ENCODE assay signal across 17 mouse cellular contexts in the genomic region with DNA sequence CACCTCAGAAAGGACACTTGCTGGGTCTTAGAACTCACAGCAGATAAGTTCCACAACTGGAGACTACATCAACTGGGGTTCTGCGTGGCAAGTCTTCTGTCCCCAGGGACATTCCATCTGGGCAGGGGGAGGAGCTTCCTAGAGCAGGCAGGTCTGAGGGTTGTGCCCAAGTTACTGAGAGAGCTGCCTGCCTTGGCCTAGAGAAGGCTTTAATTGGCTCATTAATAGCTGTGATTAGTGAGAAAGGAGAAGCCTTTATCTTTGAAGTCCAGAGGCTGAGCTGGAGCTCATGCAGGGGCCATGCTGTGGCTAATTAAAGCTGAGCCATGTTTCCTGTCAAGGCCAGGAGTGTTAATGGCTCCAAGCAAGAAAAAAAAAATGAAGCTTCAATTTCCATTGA. TPM values are rescaled to one million over a fixed set of nuclear protein-coding genes. Genes with fewer than 3 reads are reported as not detected.
A peak's percentile ranks its signal among the peaks of the same experiment; 100 is the strongest.
DNase-seq lines count a peak whose midpoint lies in the region; ATAC-seq and TF ChIP-seq lines count a peak whose summit lies in the region.
"Had no signal": no experiment of that assay in that cellular context is flagged by ENCODE, and none has a peak within 500 bp of the region (broad histone marks: within the 10 kb centered on the region; RNA-seq: fewer than 3 reads in every experiment).

No protein-coding gene starts in this region.

- no peak for TF ChIP-seq CTCF in intestine, postnatal 0 days (IDR thresholded peaks at IDR 0.05; ENCODE audit: low read depth)

- no peaks in the 10 kb centered on the region for H3K36me3 ChIP-seq in intestine, embryonic 14.5 days (ENCODE audit: control insufficient read depth, insufficient read depth, low read length)
- no peaks in the 10 kb centered on the region for H3K36me3 ChIP-seq in intestine, postnatal 0 days (ENCODE audit: control insufficient read depth, insufficient read depth)
- H3K36me3 ChIP-seq in forebrain, embryonic 11.5 days (ENCODE audit: control insufficient read depth, insufficient read depth, low read length), result no peaks in the 10 kb centered on the region
- H3K36me3 ChIP-seq in forebrain, embryonic 13.5 days (ENCODE audit: poor library complexity, severe bottlenecking), result no peaks in the 10 kb centered on the region
- H3K36me3 ChIP-seq in midbrain, embryonic 13.5 days, result no peaks in the 10 kb centered on the region
- H3K36me3 ChIP-seq: embryonic facial prominence, embryonic 10.5 days; heart, embryonic 12.5 days; liver, embryonic 12.5 days; lung, embryonic 15.5 days had no signal

- no peak overlapping the region for H3K4me3 ChIP-seq in intestine, embryonic 14.5 days (ENCODE audit: low read depth, low read length)
- H3K4me3 ChIP-seq in intestine, postnatal 0 days (ENCODE audit: low read depth, low read length), result no peak overlapping the region
- no peak overlapping the region for H3K4me3 ChIP-seq in forebrain, embryonic 11.5 days (ENCODE audit: low read depth, low read length)
- no peak overlapping the region for H3K4me3 ChIP-seq in forebrain, embryonic 13.5 days
- no peak overlapping the region for H3K4me3 ChIP-seq in midbrain, embryonic 13.5 days (replicated peaks)
- H3K4me3 ChIP-seq: embryonic facial prominence, embryonic 10.5 days; heart, embryonic 12.5 days; liver, embryonic 12.5 days; lung, embryonic 15.5 days had no signal

- 30% methylated on average over 1 of the region's 1 CpGs for WGBS in intestine, embryonic 14.5 days
- WGBS in intestine, postnatal 0 days, result 27% methylated on average over 1 of the region's 1 CpGs
- 13% methylated on average over 1 of the region's 1 CpGs for WGBS in forebrain, embryonic 11.5 days
- WGBS in forebrain, embryonic 13.5 days, result 7% methylated on average over 1 of the region's 1 CpGs
- 17% methylated on average over 1 of the region's 1 CpGs for WGBS in midbrain, embryonic 13.5 days

- H3K9me3 ChIP-seq in intestine, embryonic 14.5 days (ENCODE audit: control insufficient read depth, low read length), result no peaks in the 10 kb centered on the region
- no peaks in the 10 kb centered on the region for H3K9me3 ChIP-seq in intestine, postnatal 0 days (ENCODE audit: control insufficient read depth)
- no peaks in the 10 kb centered on the region for H3K9me3 ChIP-seq in forebrain, embryonic 11.5 days (ENCODE audit: control insufficient read depth, low read length)
- no peaks in the 10 kb centered on the region for H3K9me3 ChIP-seq in forebrain, embryonic 13.5 days (replicated peaks)
- no peaks in the 10 kb centered on the region for H3K9me3 ChIP-seq in midbrain, embryonic 13.5 days
- H3K9me3 ChIP-seq: embryonic facial prominence, embryonic 10.5 days; heart, embryonic 12.5 days; liver, embryonic 12.5 days; lung, embryonic 15.5 days had no signal

- no peaks in the 10 kb centered on the region for H3K4me1 ChIP-seq in intestine, embryonic 14.5 days (replicated peaks; ENCODE audit: control insufficient read depth, insufficient read depth, low read length)
- no peaks in the 10 kb centered on the region for H3K4me1 ChIP-seq in intestine, postnatal 0 days (replicated peaks; ENCODE audit: control insufficient read depth, insufficient read depth, low read length)
- H3K4me1 ChIP-seq in forebrain, embryonic 11.5 days (replicated peaks; ENCODE audit: control insufficient read depth, insufficient read depth, low read length), result peaks cover 4% of the 10 kb centered on the region; the same call in 1 of the 2 replicates
- peaks cover 13% of the 10 kb centered on the region for H3K4me1 ChIP-seq in forebrain, embryonic 13.5 days
- H3K4me1 ChIP-seq in midbrain, embryonic 13.5 days (replicated peaks), result peaks cover 10% of the 10 kb centered on the region
- H3K4me1 ChIP-seq: liver, embryonic 12.5 days had no signal

- no peak overlapping the region for H3K4me2 ChIP-seq in intestine, embryonic 14.5 days (ENCODE audit: low read length)
- no peak overlapping the region for H3K4me2 ChIP-seq in intestine, postnatal 0 days (replicated peaks; ENCODE audit: low read depth)
- no peak overlapping the region for H3K4me2 ChIP-seq in forebrain, embryonic 11.5 days (ENCODE audit: low read depth, low read length, severe bottlenecking)
- no peak overlapping the region for H3K4me2 ChIP-seq in forebrain, embryonic 13.5 days
- no peak overlapping the region for H3K4me2 ChIP-seq in midbrain, embryonic 13.5 days (replicated peaks)
- H3K4me2 ChIP-seq: heart, embryonic 12.5 days; liver, embryonic 12.5 days; lung, embryonic 15.5 days had no signal

- no peak overlapping the region for H3K27ac ChIP-seq in intestine, embryonic 14.5 days (ENCODE audit: low read depth)
- H3K27ac ChIP-seq in intestine, postnatal 0 days (ENCODE audit: low read depth, low read length), result no peak overlapping the region
- no peak overlapping the region for H3K27ac ChIP-seq in forebrain, embryonic 11.5 days (ENCODE audit: low read depth, low read length)
- no peak overlapping the region for H3K27ac ChIP-seq in forebrain, embryonic 13.5 days
- no peak overlapping the region for H3K27ac ChIP-seq in midbrain, embryonic 13.5 days
- H3K27ac ChIP-seq: embryonic facial prominence, embryonic 10.5 days; liver, embryonic 12.5 days; lung, embryonic 15.5 days had no signal

- no peak overlapping the region for H3K9ac ChIP-seq in intestine, embryonic 14.5 days (ENCODE audit: low read length)
- no peak overlapping the region for H3K9ac ChIP-seq in intestine, postnatal 0 days (ENCODE audit: low read depth, low read length)
- no peak overlapping the region for H3K9ac ChIP-seq in forebrain, embryonic 11.5 days (ENCODE audit: low read length)
- H3K9ac ChIP-seq in forebrain, embryonic 13.5 days, result no peak overlapping the region
- H3K9ac ChIP-seq in midbrain, embryonic 13.5 days (replicated peaks), result no peak overlapping the region
- H3K9ac ChIP-seq: heart, embryonic 12.5 days; liver, embryonic 12.5 days; lung, embryonic 15.5 days had no signal

- DNase-seq in intestine, embryonic 14.5 days (ENCODE audit: low spot score), result peak; percentile 41
- peak; percentile 74 for DNase-seq in forebrain, embryonic 11.5 days (ENCODE audit: low spot score)
- DNase-seq in lung, adult 18-20 months, result no peak
- no peak for DNase-seq in adrenal gland, postnatal 4 days (ENCODE audit: low spot score in 2 of 2)
- DNase-seq in thymus, postnatal 4 days, result no peak
- DNase-seq: adrenal gland, postnatal 36 days; cerebellum, postnatal 10 days; kidney, adult 18-20 months; left cerebral cortex, postnatal 4 days had no signal

- no peaks in the 10 kb centered on the region for H3K27me3 ChIP-seq in intestine, embryonic 14.5 days (replicated peaks; ENCODE audit: control insufficient read depth, insufficient read depth, low read length)
- H3K27me3 ChIP-seq in intestine, postnatal 0 days (replicated peaks; ENCODE audit: control insufficient read depth, insufficient read depth, low read length), result no peaks in the 10 kb centered on the region
- no peaks in the 10 kb centered on the region for H3K27me3 ChIP-seq in forebrain, embryonic 11.5 days (ENCODE audit: control insufficient read depth, insufficient read depth, low read length)
- H3K27me3 ChIP-seq in forebrain, embryonic 13.5 days, result no peaks in the 10 kb centered on the region
- no peaks in the 10 kb centered on the region for H3K27me3 ChIP-seq in midbrain, embryonic 13.5 days
- H3K27me3 ChIP-seq: liver, embryonic 12.5 days; lung, embryonic 15.5 days had no signal

- no peak for ATAC-seq in intestine, embryonic 14.5 days (replicated peaks; ENCODE audit: low FRiP score, low TSS enrichment, low read depth)
- ATAC-seq in intestine, postnatal 0 days, result no peak
- peak; percentile 93 for ATAC-seq in forebrain, embryonic 11.5 days (replicated peaks; ENCODE audit: low FRiP score)
- ATAC-seq in forebrain, embryonic 13.5 days, result peak; percentile 70; the same call in 1 of the 2 replicates
- peak; percentile 76 for ATAC-seq in midbrain, embryonic 13.5 days
- ATAC-seq: liver, embryonic 12.5 days had no signal

RNA-seq across cellular contexts. Expression of gene Trabd2b, which starts 23.9 kb away (rescaled TPM):
- polyA plus RNA-seq in intestine, embryonic 14.5 days (2014; fragmentation: Nextera tagmentation; extraction: Ambion mirVana), result 0.52 and 0.72 TPM in 2 replicates
- 0.20 and 0.27 TPM in 2 replicates for polyA plus RNA-seq in intestine, postnatal 0 days (2015; fragmentation: Nextera tagmentation; extraction: Ambion mirVana)
- polyA plus RNA-seq in forebrain, embryonic 11.5 days (2014; fragmentation: Nextera tagmentation; extraction: Ambion mirVana), result 1.4 and 1.7 TPM in 2 replicates
- polyA plus RNA-seq in forebrain, embryonic 13.5 days (2015; fragmentation: Nextera tagmentation; extraction: Ambion mirVana), result 0.27 and 0.39 TPM in 2 replicates
- polyA plus RNA-seq in midbrain, embryonic 13.5 days (2015; fragmentation: Nextera tagmentation; extraction: Ambion mirVana), result 0.61 and 0.83 TPM in 2 replicates
- 1 to 10 TPM; 1.9 to 7.2 TPM for total RNA-seq in adrenal gland, postnatal 4 days (2021)
- total RNA-seq: neutrophil, adult 5-6 weeks had no signal

Comparison
In these comparisons a context has a peak if more than half of its experiments do, and no peak if none do; other contexts are left out.
1. ATAC-seq: peak in forebrain, embryonic 11.5 days (single experiment), forebrain, embryonic 13.5 days (single experiment) and midbrain, embryonic 13.5 days (single experiment); none in intestine, embryonic 14.5 days (single experiment) and intestine, postnatal 0 days (single experiment).
2. DNase-seq: peak in intestine, embryonic 14.5 days (single experiment) and forebrain, embryonic 11.5 days (single experiment); none in lung, adult 18-20 months (0 of 2), adrenal gland, postnatal 4 days (0 of 2) and thymus, postnatal 4 days (single experiment).